Mouse (Mus musculus): ENCODE data around the gene 4930503B20Rik. TPM values are rescaled to one million over a fixed set of nuclear protein-coding genes. Genes with fewer than 3 reads are reported as not detected.

4930503B20Rik gene
- total and polyA plus RNA-seq, 3 experiments, result 0.44 TPM; not detected in 2

- H3K4me1 ChIP-seq (ENCODE audit: insufficient read depth, low read depth, low read length), result peaks cover 37% of the 10 kb centered on the region
- no peak for TF ChIP-seq GATA2 (IDR thresholded peaks at IDR 0.05; ENCODE audit: borderline replicate concordance, low read depth, low read length)
- no peak for TF ChIP-seq CTCF (IDR thresholded peaks at IDR 0.05; ENCODE audit: low read depth, low read length)
- TF ChIP-seq GATA1 (IDR thresholded peaks at IDR 0.05; ENCODE audit: borderline replicate concordance, low read length), result no peak
- no peak for TF ChIP-seq POLR2AphosphoS5 (IDR thresholded peaks at IDR 0.05; ENCODE audit: insufficient replicate concordance, low read depth, low read length)
- TF ChIP-seq TAL1 (conservative IDR thresholded peaks at IDR 0.05; ENCODE audit: low read depth, low read length), result no peak
- no peaks in the 10 kb centered on the region for H3K36me3 ChIP-seq (replicated peaks)
- H3K4me3 ChIP-seq (ENCODE audit: low read depth, low read length), result no peak overlapping the region
- no peaks in the 10 kb centered on the region for H3K9me3 ChIP-seq (replicated peaks)
- no peak for ATAC-seq (ENCODE audit: extremely low read depth, insufficient number of reproducible peaks, low FRiP score, poor library complexity, severe bottlenecking)
- no peak for DNase-seq (ENCODE audit: low spot score)
- peaks cover 27% of the 10 kb centered on the region for H3K27me3 ChIP-seq (ENCODE audit: insufficient read depth, low read length)
Observed at GRCm38 (mm10) chr3:146620555-146621249, 30.4 kb downstream of the 4930503B20Rik start.

GRCm38 (mm10) chr3:146620101-146620500, 31.0 kb downstream of the 4930503B20Rik start:
- no peak for TF ChIP-seq TAL1 (conservative IDR thresholded peaks at IDR 0.05; ENCODE audit: low read depth, low read length)
- no peak for TF ChIP-seq CTCF (IDR thresholded peaks at IDR 0.05; ENCODE audit: low read depth, low read length)
- no peak for TF ChIP-seq GATA1 (IDR thresholded peaks at IDR 0.05; ENCODE audit: borderline replicate concordance, low read length)
- no peak for TF ChIP-seq GATA2 (IDR thresholded peaks at IDR 0.05; ENCODE audit: borderline replicate concordance, low read depth, low read length)
- TF ChIP-seq POLR2AphosphoS5 (IDR thresholded peaks at IDR 0.05; ENCODE audit: insufficient replicate concordance, low read depth, low read length), result no peak
- Histone ChIP-seq H3K4me1 (ENCODE audit: insufficient read depth, low read depth, low read length) (peaks cover 40% of the 10 kb centered on the region), H3K9me3 (replicated peaks) (no peaks in the 10 kb centered on the region), H3K4me3 (ENCODE audit: low read depth, low read length) (no peak overlapping the region), H3K36me3 (replicated peaks) (no peaks in the 10 kb centered on the region), H3K27me3 (ENCODE audit: insufficient read depth, low read length) (peaks cover 25% of the 10 kb centered on the region)
- ATAC-seq (ENCODE audit: extremely low read depth, insufficient number of reproducible peaks, low FRiP score, poor library complexity, severe bottlenecking) (no peak), DNase-seq (ENCODE audit: low spot score) (no peak)

- H3K9me3 ChIP-seq (replicated peaks), result no peaks in the 10 kb centered on the region
- DNase-seq (ENCODE audit: low spot score) (peak; percentile 20), ATAC-seq (ENCODE audit: extremely low read depth, insufficient number of reproducible peaks, low FRiP score, poor library complexity, severe bottlenecking) (peak; percentile 77)
- H3K27me3 ChIP-seq (ENCODE audit: insufficient read depth, low read length), result peaks cover 24% of the 10 kb centered on the region
- peaks cover 45% of the 10 kb centered on the region for H3K4me1 ChIP-seq (ENCODE audit: insufficient read depth, low read depth, low read length)
- no peaks in the 10 kb centered on the region for H3K36me3 ChIP-seq (replicated peaks)
- TF ChIP-seq CTCF (IDR thresholded peaks at IDR 0.05; ENCODE audit: low read depth, low read length) (no peak), POLR2AphosphoS5 (IDR thresholded peaks at IDR 0.05; ENCODE audit: insufficient replicate concordance, low read depth, low read length) (no peak), GATA1 (IDR thresholded peaks at IDR 0.05; ENCODE audit: borderline replicate concordance, low read length) (no peak)
- no peak overlapping the region; the same call in 1 of the 2 replicates for H3K4me3 ChIP-seq (ENCODE audit: low read depth, low read length)
Observed at GRCm38 (mm10) chr3:146618357-146618756, 32.8 kb downstream of the 4930503B20Rik start.

GRCm38 (mm10) chr3:146617946-146618345, 33.2 kb downstream of the 4930503B20Rik start:
- H3K4me1 ChIP-seq (ENCODE audit: insufficient read depth, low read depth, low read length), result peaks cover 45% of the 10 kb centered on the region
- TF ChIP-seq TAL1 (conservative IDR thresholded peaks at IDR 0.05; ENCODE audit: low read depth, low read length) (no peak), GATA1 (IDR thresholded peaks at IDR 0.05; ENCODE audit: borderline replicate concordance, low read length) (no peak), POLR2AphosphoS5 (IDR thresholded peaks at IDR 0.05; ENCODE audit: insufficient replicate concordance, low read depth, low read length) (no peak), GATA2 (IDR thresholded peaks at IDR 0.05; ENCODE audit: borderline replicate concordance, low read depth, low read length) (no peak), CTCF (IDR thresholded peaks at IDR 0.05; ENCODE audit: low read depth, low read length) (no peak)
- H3K36me3 ChIP-seq (replicated peaks), result no peaks in the 10 kb centered on the region
- H3K27me3 ChIP-seq (ENCODE audit: insufficient read depth, low read length), result peaks cover 24% of the 10 kb centered on the region
- no peaks in the 10 kb centered on the region for H3K9me3 ChIP-seq (replicated peaks)
- ATAC-seq (ENCODE audit: extremely low read depth, insufficient number of reproducible peaks, low FRiP score, poor library complexity, severe bottlenecking) (peak; percentile 55), DNase-seq (ENCODE audit: low spot score) (peak; percentile 5)
- H3K4me3 ChIP-seq (ENCODE audit: low read depth, low read length), result no peak overlapping the region; the same call in 1 of the 2 replicates

- Histone ChIP-seq H3K9me3 (replicated peaks) (no peaks in the 10 kb centered on the region), H3K36me3 (replicated peaks) (no peaks in the 10 kb centered on the region), H3K4me3 (ENCODE audit: low read depth, low read length) (no peak overlapping the region; the same call in 1 of the 2 replicates), H3K27me3 (ENCODE audit: insufficient read depth, low read length) (peaks cover 14% of the 10 kb centered on the region), H3K4me1 (ENCODE audit: insufficient read depth, low read depth, low read length) (peaks cover 48% of the 10 kb centered on the region)
- TF ChIP-seq POLR2AphosphoS5 (IDR thresholded peaks at IDR 0.05; ENCODE audit: insufficient replicate concordance, low read depth, low read length) (no peak), CTCF (IDR thresholded peaks at IDR 0.05; ENCODE audit: low read depth, low read length) (no peak), TAL1 (conservative IDR thresholded peaks at IDR 0.05; ENCODE audit: low read depth, low read length) (no peak), GATA1 (IDR thresholded peaks at IDR 0.05; ENCODE audit: borderline replicate concordance, low read length) (no peak), GATA2 (IDR thresholded peaks at IDR 0.05; ENCODE audit: borderline replicate concordance, low read depth, low read length) (no peak)
- ATAC-seq (ENCODE audit: extremely low read depth, insufficient number of reproducible peaks, low FRiP score, poor library complexity, severe bottlenecking) (peak; percentile 29), DNase-seq (ENCODE audit: low spot score) (peak; percentile 6)
Observed at GRCm38 (mm10) chr3:146616533-146617283, 34.4 kb downstream of the 4930503B20Rik start.

- H3K4me1 ChIP-seq (ENCODE audit: insufficient read depth, low read depth, low read length), result peaks cover 44% of the 10 kb centered on the region
- no peaks in the 10 kb centered on the region for H3K36me3 ChIP-seq (replicated peaks)
- ATAC-seq (ENCODE audit: extremely low read depth, insufficient number of reproducible peaks, low FRiP score, poor library complexity, severe bottlenecking), result no peak
- DNase-seq (ENCODE audit: low spot score), result no peak
- H3K27me3 ChIP-seq (ENCODE audit: insufficient read depth, low read length), result peaks cover 7% of the 10 kb centered on the region; the same call in 1 of the 2 replicates
- no peak within 1 kb of the TSS for H3K4me3 ChIP-seq (ENCODE audit: low read depth, low read length)
- H3K9me3 ChIP-seq (replicated peaks), result no peaks in the 10 kb centered on the region
- TF ChIP-seq CTCF (IDR thresholded peaks at IDR 0.05; ENCODE audit: low read depth, low read length), result no peak
- no peak for TF ChIP-seq TAL1 (conservative IDR thresholded peaks at IDR 0.05; ENCODE audit: low read depth, low read length)
- no peak for TF ChIP-seq GATA2 (IDR thresholded peaks at IDR 0.05; ENCODE audit: borderline replicate concordance, low read depth, low read length)
- TF ChIP-seq POLR2AphosphoS5 (IDR thresholded peaks at IDR 0.05; ENCODE audit: insufficient replicate concordance, low read depth, low read length), result no peak
- no peak for TF ChIP-seq GATA1 (IDR thresholded peaks at IDR 0.05; ENCODE audit: borderline replicate concordance, low read length)
Observed at GRCm38 (mm10) chr3:146615496-146615895, 35.6 kb downstream of the 4930503B20Rik start, which contains the start of gene Dnase2b. Gene Dnase2b (minus strand): TSS chr3:146615596.
